Mouse (Mus musculus): ENCODE measurements around the gene Psap.

Psap gene

DNA sequence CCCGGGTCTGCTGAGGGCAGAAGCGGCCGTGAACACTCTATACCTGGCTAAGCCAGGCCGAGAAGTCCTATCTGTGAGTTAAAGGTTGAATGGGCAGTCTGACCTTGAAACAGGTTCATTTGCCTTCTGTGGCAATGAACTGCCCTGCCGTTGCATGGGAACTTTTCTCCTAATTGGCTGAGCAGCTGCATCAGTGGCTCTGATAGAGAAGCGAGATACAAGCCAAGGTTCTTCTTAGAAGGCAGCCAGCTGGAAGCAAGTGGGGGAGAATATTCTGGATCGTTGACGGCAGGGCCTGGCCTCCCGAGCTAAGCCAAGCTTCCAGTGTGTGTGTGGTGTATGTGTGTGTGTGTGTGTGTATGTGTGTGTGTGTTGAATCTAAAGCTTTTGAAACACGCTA, 12.2 kb upstream of the Psap start:
- DNase-seq: no peak

DNA sequence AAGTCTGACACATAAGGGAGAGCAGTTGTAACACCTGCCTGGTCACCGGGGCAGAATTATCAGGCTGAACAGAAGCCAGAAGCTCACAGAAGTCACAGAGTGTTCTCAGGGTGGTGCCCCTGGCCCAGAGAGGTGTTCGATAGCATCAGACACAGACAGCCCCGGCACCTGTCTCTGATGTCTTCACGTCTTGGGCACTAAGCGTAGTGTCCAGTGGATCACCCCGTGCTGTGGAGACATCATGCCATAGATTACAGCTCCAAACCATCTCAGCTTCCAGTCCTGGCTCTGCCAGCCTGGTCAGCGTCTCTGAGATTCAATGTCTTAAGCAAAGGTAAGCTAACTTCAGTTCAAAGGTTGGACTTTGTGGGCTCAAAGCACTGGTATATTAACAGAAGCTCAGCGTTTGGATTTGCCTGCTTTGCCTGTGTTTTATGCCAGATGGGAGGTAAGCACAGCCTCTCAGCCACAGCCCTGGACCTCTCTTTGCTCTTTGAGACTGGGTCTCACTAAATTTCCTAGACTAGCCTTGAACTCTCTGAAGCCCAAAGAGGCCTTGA, 10.5 kb upstream of the Psap start:
- no peak for DNase-seq

DNA sequence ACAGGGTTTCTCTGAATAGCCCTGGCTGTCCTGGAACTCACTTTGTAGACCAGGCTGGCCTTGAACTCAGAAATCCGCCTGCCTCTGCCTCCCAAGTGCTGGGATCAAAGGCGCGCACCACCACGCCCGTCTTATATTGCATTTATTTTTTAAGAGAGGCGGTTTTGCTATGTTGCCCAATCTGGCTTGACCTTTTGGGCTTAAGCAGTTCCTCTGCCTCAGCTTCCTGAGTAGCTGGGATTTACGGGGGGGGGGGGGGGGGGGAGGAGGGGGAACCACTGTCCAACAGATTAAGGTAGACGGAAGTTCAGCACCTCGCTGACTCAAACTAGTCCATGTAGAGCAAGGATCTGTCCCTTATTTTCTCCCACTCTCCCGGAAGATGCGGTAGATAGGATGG, 8.7 kb upstream of the Psap start:
- DNase-seq: no peak

DNA sequence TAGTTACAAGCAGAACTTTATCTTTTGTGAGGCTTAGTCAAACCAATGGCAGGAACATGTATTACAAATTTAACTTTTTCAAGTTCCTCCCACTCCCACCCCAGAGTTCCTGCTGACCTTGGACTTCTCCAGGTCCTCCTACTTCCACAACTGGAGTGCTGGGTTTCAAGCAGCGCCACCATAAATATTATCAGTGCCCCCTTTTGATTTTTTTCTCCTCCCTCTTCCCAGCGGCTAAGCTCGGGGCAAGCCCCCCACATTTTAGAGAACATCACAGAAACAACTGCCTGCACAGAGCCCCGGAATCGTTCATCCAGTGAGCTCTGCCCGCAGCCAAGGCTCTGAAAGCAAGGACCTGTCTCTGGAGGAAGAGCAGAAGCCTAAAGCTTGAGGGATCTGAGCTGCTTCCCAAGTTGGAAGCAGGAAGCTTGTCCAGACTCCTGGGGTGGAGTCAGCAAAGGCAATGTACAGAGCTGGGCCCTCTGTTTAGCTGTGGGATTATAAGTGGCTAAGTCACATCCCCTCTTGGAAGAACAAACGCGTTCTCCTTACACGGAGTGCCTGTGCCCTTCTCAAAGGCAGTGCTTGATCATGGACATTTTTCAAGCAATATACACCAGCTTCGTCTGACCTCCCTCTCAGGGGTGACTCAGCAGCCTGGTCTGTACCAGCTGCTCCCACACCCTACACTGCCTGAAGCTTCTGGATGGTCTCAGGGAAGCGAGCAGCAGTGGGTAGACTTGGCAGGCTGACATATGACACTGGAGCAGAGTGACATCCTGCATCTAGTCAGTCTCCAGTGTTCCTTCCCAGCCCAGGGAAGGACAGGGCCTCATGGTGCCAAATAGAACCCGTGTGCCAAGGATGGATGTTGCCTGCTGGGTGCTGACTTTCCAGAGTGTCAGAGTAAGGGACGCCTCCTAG, 8.0 kb upstream of the Psap start:
- no peak for DNase-seq

DNA sequence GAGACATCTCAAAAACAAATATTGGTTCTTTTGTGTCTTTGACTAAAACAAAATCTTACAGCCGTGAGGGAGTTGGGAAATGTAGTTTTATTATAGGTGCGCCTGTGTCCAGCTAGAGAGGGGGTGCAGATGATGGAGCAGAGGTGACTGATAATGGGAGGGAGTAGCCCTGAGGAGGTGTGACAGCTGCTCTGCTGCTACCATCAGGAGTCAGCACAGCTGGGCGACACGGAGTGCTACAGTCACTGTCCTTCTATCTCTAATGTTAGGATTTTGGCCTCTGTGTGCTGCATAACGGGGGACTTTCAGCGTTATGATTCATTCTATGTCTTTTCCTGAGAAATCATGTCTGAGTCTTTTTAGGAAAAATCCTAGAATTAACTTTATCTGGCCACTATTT, 6.4 kb upstream of the Psap start:
- no peak for DNase-seq

DNA sequence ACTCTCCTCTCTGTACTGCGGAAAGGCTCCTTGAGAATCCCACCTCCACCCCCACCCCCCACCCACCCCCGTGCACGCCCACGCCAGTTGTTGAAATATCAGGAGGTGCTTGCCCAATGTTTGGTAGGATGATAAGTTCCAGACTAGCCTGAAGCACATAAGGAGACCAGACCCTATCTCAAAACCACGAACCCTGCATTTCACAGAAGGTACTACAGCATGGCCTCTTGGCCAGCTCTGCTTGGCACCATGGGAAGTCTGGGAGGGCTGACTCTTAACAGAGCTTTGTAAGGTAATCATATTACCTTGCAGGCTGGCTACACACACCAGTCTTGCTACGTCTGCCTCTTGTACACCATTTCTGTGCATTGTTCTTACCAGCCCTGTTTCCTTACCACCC, 5.2 kb upstream of the Psap start:
- no peak for DNase-seq

DNA sequence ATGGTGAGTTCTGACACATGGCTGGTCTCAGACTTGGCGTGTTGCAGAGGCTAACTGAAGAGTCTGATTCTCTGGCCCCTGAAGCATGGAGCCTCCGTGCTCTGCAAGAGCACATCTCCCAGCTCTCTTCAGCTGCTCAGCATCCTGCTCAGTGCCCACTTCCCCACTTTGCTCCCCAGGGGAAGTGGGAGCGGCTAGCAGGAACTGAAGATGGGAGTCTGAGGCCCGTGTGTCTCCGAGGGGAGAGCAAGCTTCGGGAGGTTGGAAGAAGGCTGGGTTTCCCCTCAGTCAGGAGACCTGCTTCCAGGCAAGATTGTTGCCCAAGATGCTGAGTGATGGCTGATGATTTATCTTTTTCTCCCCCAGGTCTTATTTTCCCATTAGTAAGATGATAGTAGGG, 4.0 kb upstream of the Psap start:
- no peak for DNase-seq

DNA sequence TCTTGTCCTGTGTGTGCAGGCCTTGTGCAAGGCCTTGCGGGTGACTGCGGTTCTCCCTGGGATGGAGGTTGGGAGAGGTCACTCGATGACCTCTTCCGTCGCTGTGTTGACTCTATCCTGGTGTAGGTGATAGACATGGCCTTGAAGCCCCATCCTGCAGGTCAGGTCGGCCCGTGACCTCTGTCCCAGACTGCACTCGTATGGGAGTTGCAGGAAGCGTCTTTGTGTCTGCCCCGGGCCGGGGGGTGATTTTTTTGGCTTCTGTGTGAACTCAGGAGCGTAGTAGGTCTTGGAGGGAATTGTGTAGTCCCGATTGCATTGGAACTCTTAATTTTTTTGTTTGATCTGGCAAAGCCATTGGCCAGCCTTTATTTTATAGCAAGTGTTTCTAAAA, 576 bp downstream of the Psap start:
- no peak for DNase-seq

DNA sequence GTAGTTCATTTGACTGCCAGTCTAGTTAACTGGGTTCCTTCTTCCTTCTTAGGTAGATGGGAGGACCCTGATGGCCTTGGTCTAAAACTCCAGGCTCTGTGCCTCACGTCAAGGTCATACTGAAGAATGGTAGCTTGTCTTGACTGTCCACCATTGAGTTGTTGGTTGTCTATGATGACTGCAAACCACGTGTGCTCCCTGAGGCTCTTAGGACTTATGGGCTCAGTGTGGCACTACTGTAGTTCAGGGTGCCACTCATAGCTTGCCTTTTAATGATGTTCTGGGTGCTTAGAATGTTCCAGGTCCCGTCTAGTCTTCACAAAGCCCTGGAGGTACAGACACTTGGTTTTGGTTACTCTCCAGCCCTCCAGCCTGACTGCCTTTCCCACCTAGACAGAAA, 1.4 kb downstream of the Psap start:
- no peak for DNase-seq

DNA sequence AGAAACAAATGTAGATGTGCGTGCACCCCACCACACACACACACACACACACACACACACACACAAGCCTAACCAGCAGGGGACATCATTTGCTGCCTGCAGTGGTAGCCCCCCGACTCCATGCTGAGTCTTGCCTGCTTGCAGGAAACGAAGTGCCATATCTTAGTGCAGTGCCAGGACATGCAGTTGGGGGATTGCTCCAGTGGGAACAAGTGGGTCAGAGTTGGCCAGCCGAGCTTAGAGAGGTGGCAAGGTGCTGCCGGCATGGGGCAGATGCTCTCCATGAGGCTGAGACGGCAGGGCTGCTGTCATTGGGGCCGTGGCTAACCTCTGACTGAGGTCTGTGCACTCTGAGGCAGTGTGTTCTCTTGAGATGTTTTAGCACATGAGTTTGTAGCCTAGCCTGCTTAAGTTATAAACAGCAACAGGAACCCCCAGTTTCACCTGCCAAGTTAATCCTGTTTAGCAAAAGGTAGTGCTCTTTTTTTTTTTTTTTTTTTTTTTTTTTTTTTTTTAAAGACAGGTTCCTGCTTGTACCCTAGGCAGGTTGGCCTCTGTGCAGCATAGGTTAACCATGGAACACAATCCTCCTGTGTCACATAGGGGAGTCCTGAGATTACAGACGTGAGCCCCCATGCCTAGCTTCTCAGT, 2.0 kb downstream of the Psap start:
- no peak for DNase-seq

DNA sequence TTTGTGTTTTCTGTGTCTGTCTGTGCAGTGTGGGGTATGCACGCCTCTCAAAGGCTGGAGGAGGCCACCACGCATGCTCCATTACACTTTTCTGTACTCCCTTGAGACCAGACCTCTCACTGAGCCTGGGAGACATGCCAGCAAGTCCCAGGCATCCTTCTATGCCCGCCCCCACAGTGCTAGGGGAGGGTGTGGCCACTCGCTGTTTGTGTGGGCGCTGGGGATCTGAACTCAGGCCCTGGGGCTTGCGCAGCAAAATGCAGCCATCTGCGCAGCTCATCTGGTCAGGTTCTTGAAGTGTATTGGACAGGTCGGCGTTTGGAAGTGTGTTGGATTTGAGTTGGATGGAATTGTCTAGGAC, 2.5 kb downstream of the Psap start:
- peak; percentile 67 for DNase-seq

DNA sequence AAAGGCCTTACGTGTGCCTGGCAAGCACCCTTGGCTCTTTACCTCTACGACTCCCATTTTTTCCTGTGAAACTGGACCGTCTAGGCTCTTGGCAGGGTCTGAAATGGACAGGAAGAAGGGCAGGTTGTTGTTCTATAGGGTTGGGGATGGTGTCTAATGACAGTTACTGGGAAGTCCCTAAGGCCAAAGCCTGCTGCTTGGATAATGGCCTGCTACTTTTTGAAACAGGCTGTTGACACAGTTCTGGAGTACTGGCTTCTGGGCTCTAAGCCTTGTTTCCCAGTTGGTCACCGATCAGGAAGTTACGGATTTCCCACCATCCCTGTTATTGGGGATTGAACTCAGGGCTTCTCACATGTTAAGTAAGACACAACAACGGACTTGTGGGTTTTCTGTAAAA, 2.9 kb downstream of the Psap start:
- DNase-seq: no peak

DNA sequence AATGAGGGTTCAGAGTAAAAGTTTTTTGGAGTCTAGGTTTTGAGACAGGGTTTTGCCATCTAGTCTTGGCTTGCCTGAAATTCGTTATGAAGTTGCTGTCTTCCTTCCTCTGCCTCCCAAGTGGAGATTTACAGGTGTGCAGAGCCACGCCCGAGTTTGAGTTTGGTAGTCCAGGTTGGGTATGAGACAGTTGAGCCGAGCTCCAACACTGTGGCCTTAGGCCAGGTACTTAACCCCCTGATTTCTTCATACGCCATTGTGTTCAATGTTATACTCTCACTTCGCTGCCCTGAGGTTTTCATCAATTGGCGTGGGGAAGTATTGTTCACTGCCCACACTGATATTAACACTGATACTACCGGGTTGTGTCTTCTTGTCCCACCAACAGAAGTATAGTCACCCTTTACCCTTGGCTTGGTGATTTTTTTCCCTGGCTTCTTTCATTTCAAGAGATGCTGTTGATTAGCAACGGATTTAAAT, 4.2 kb downstream of the Psap start:
- DNase-seq: no peak

DNA sequence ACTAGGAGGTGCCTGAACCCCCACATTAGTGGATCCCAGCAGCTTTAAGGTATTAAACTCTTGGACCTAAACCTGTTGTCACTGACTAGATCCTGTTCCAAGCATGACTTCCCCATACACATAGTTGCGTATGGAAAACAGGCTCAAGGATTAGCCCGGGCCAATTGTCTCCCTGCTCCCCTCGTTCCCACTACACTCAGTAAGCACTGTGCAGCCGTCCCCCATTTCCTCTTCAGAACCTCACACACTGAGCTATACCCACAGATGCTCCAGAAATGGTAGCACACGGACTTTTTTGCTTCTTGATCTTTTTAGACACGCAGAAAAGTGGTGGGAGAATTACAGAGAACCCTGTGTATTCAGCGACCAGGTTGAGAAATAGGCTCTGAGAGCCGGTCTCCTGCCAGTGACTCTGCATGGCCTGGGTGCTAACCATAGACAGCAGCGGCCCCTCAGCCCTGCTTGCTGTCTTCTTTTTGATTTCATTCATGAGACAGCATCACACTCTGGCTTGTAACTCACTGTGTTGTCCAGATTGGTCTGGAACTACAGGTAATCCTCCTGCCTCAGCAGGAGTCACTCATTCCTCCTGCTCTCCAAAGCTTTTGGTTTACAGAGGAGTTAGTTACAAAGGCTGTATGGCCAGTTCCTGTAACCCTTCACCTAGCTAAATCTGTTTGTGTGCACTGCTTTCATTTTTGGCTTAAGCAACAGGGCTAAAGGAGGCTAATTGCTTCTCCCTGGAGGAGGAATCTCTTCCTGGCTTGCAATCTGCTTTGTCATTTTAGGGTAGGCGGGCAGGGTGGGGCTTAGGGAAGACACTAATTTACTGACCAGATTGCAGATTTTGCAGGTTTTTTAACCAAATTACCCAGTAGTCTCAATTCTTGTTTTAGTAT, 4.9 kb downstream of the Psap start:
- no peak for DNase-seq

DNA sequence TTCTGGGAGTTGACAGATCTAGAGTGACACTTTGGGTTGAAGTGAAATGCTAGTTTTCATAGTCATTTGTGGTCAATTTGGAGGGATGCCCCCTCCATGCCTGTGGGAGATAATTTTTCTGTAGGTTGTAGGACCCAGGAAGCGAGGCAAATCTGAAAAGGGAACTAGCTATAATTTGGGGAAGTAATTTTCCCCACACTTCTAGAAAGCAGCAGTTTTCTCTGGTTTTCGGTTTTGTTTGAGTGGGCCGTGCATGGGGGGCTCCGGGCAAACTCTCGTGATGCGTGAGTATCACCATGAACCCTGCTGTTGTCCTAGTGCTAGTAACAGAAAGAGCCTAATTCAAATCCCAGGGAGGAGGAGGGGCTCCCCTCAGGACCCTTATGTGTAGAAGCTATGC, 6.8 kb downstream of the Psap start:
- no peak for DNase-seq

DNA sequence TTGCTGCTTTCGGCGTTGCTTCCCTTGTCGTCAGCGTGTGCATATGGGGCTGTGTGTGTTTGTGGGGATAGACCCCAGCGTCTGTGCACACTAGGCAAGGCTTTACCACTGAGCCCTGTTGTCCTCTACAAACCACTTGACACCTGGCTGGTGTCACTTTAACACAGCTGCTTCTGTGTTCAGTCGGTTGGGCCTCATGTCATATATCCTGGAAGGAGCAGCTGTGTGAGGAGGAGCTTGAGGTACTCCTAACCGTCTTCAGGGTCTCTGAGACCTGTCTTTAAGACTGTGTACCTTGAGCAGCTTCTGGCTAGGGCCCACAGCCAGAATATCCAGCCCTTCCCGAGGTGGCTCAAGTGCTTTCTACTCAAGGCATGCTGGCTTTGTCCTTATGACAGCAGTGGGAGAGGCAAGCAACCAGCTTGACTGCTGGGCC, 7.3 kb downstream of the Psap start:
- DNase-seq: no peak

DNA sequence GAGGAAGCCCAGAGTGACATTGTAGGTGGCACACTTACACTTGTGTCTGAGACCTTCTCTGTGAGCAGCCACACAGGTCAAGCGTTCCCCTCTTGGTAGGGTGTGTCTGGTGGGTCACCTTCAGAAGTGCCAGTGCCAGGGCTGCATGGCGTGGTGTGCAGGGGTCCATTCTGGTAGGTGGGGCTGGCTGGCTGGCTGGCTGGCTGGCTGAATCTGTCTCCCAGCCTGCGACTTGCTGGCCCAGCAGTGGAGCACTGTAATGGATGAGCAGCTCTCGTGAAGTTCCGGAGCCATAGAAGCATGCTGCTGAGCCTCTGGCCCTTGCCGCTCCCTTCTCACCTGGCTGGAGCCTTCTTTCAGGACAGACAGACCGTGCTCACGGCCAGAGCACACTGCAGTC, 7.8 kb downstream of the Psap start:
- DNase-seq: no peak

DNA sequence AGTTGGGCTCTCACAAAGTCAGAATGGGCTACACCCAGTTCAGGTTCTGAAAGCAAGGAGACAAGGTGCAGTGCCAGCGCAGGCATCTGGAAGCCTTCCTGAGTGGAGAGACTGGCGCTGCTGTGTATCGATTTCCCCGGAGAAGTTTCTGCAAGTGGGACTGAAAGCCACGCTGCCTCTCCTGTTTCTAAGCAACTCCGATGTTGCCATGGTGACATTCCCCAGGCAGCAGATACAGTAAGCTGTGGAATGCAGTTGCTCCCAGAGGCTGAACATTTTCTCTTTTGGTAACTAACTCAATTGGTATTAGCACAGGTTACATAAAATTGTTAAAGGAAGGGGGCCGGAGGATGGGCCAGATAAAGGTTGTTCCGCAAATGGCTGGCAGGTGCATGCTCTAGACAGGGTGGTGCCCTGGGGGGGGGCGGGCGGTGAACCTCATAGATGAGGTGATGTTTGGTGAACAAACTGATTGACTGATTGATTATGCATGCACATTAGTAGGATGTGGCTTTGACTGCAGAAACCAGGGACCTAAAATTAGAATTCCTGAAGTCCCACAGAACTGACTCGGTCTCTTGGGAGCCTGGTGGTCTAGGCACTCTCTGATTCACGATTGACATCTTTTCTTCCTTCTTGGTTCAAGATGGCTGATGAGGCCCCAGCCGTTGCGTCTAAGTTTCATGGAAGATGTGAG, 8.4 kb downstream of the Psap start:
- peak; percentile 63 for DNase-seq

DNA sequence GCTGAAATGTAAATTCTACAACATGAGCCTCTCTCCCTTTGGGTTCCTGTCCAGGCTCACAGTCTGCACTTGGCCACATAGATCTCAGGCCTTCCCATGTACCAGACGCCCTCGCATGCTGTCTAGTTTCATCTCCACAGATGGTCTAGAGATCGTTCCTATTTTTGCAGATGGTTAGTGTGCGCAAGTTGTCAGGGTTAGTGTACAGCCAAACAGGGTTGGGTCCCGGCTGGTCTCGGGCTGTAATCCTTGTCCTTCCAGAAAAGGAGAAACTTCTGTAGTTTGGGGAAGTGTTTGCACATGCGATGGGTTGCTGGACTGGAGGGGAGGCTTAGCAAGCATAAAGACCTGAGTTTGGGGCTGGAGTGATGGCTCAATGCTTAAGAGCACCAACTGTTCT, 9.1 kb downstream of the Psap start:
- DNase-seq: no peak

DNA sequence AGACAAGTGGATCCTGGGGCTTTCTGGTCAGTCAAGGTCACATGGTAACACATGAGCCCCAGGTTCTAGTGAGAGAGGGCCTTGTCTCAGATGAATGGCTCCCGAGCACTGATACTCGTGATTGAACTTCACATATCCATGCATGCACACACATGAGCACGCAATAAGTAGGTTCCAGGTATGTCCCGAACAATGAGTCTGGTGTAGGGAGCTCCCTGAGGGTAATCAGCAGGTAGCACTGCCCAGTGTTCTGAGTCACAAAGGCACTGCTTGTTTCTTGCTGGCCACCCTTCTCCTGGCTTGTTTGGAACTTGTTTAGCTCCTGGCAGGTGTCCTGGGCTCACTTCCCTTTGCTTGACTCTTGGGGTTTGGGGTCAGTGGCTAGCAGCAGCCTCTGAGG, 9.7 kb downstream of the Psap start:
- no peak for DNase-seq

DNA sequence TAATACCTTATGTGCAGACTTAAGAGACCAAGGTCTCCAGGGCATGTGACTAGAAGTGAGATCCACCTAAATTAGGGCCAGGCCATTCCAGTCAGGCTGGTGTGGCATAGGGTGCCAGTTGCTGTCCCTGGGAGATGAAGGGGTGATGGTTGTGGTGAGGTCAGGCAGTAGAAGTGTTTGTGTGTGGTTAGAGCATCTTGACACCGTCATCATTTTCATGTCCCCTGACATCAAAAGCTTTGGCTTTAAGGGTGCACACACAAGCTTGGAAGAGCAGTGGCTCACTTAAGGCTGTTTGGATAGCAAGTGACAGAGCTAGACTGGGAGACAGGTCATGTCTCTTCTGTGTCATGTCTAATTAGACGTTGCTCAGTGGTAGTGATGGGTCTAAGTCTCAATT, 10.3 kb downstream of the Psap start:
- no peak for DNase-seq

DNA sequence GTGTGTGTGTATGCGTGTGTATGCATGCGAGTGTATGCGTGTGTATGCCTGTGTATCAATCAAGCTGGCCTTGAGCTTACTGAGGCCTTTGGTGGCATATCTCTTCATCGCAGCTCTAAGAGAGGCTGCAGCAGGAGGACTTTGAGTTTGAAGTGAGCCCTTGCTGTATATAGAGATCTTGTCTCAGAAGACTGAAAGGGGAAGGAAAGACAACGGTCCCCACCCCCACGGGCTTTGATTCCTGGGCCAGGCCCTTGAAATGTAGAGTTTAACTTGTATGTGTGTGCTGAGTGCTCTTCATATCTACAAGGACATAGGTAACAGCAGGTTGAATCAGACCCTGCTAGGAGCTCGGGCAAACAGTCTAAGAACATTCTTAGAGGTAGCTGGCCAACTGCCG, 11.8 kb downstream of the Psap start:
- no peak for DNase-seq

All from kidney, adult 18-20 months (tissue).